Mouse (Mus musculus): ENCODE measurements around the gene Fam222a.

DNA sequence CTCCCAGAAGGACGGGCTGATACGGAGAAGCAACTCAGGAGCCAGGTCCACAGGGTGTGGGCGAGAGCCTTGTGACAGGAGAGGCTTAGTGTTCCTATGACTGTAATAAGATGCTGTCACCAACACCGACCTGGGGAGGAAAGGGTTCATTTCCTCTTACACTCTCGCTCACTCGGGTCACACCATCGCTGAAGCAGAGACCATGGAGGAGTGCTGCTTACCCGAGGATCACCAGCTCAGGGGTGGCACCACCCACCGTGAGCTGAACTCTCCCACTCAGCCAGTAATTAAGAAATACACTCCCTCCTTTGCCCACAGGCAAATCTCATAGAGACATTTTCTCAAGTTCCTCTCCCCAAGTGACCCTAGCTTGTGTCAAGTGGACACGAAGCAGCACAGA lies 20.6 kb downstream of the Fam222a start:
- TF ChIP-seq CTCF (IDR thresholded peaks at IDR 0.05; ENCODE audit: low read depth), result no peak
- TF ChIP-seq EP300 (IDR thresholded peaks at IDR 0.05; ENCODE audit: low read depth), result no peak

Data from heart, postnatal 0 days (tissue).